Mouse (Mus musculus) olfactory bulb, adult 2 months (tissue): Measurements from ENCODE around the gene Fam189a2. TPM values are rescaled to one million over a fixed set of nuclear protein-coding genes. Genes with fewer than 3 reads are reported as not detected.

Experiments
- H3K27ac ChIP-seq: fragments of 200-500 bp; 2 replicates; pipeline ENCODE4 v1.5.1; 2012; ENCODE audit warnings: low read depth, low read length; ENCODE audit not compliant: insufficient read depth
- H3K4me1 ChIP-seq: fragments of 200-500 bp; 2 replicates; pipeline ENCODE4 v1.6.1; 2012; ENCODE audit warnings: low read length; ENCODE audit not compliant: control insufficient read depth, insufficient read depth
- H3K4me3 ChIP-seq: fragments of 200-500 bp; 2 replicates; pipeline ENCODE4 v1.5.1; 2012; ENCODE audit warnings: mild to moderate bottlenecking, low read depth, low read length, moderate library complexity; ENCODE audit not compliant: insufficient read depth
- CTCF ChIP-seq: fragments of 200-500 bp; IDR thresholded peaks from 2 replicates; pipeline ENCODE4 v1.5.1; 2012; ENCODE audit warnings: low read depth, mild to moderate bottlenecking, low read length, moderate library complexity; ENCODE audit not compliant: insufficient read depth
- POLR2A ChIP-seq: fragments of 200-500 bp; IDR thresholded peaks from 2 replicates; pipeline ENCODE4 v1.6.1; 2012; ENCODE audit warnings: mild to moderate bottlenecking, low read depth, low read length, moderate library complexity; ENCODE audit not compliant: insufficient read depth
- WGBS: fragments of 180-500 bp; shearing (Covaris S2); methylation state at CpG from one replicate; pipeline ENCODE4 v1.1.7; 2018; 5-methylcytosine and 5-hydroxymethylcytosine counted together
- polyA plus RNA-seq: library from polyadenylated mRNA; stranded (reverse); fragments of >200 nt; gene quantifications from 2 replicates; pipeline ENCODE4 v1.2.4, GENCODE M21; 2012; ENCODE audit warnings: low replicate concordance; ENCODE audit not compliant: missing spikeins, insufficient read depth, insufficient read length

Fam189a2 gene
- polyA plus RNA-seq, 1 experiment: not detected

DNA sequence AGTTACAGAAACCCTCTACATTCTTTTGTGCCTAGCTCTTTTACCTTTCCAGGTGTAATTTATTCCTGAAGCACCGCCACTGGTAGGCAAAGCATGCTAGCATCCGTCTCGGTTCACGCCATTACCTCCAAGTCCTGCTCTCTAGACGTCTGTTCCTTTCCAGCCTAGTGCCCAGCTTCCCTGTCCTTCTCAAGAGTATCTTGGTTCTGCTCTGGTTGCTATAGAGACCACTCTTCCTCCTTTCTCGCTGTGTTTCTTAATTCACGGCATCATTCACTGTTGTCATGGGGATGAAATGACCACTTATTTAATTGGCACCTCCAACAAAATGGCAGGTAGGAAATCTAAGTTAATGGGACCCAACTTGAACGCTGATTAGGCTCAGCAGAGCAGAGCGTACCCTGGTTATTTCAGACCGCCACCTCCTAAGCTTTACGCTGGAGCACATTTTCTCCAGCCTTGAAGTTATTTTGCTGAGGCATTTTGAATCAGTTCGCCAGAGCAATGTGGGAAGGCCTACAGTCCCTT is 89.3 kb downstream of the Fam189a2 start:
- no peak overlapping the region for H3K27ac ChIP-seq
- WGBS: 65% methylated on average over 12 of the region's 12 CpGs

DNA sequence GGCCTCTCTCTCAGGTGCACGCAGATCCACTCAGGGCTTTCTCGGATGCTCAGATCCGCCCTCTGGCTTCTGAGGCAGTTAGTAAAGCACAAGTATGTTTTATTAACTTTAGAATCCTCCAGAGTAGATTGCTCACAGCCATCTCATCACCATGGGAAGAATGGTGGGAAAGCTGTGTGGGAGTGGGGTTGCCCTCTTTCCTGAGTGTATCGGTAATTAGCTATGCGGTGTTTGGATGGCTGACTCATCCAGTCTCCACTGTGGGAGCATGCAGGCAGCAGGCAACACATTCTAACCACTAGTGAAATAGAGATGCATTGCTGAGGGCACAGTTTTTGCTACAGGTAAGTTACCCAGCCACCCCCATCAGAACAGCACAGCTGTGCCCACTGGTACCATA is 100.0 kb downstream of the Fam189a2 start:
- Histone ChIP-seq H3K27ac (no peak overlapping the region), H3K4me3 (no peak overlapping the region), H3K4me1 (peaks cover 11% of the 10 kb centered on the region)
- 29% methylated on average over 5 of the region's 5 CpGs for WGBS
- no peak for TF ChIP-seq POLR2A
- 0 out of 2 replicates have a peak, but pooled peaks have one; percentile 13 for TF ChIP-seq CTCF

More for the DNA sequence above, 89.3 kb downstream of the Fam189a2 start:
- no peak for TF ChIP-seq POLR2A
- no peak for TF ChIP-seq CTCF
- Histone ChIP-seq H3K4me3 (no peak overlapping the region), H3K4me1 (no peaks in the 10 kb centered on the region)

GRCm38 (mm10) chr19:23925541-23925940 is 105.3 kb downstream of the Fam189a2 start:
- TF ChIP-seq CTCF (no peak), POLR2A (no peak)
- no peak overlapping the region for H3K27ac ChIP-seq
- H3K4me3 ChIP-seq: no peak overlapping the region
- H3K4me1 ChIP-seq: peaks cover 15% of the 10 kb centered on the region
- WGBS: 82% methylated on average over 5 of the region's 5 CpGs

GRCm38 (mm10) chr19:23924791-23925190 is 106.0 kb downstream of the Fam189a2 start:
- H3K27ac ChIP-seq: no peak overlapping the region
- 90% methylated on average over 9 of the region's 9 CpGs for WGBS
- H3K4me1 ChIP-seq: peaks cover 17% of the 10 kb centered on the region; the same call in 1 of the 2 replicates
- no peak overlapping the region for H3K4me3 ChIP-seq
- TF ChIP-seq POLR2A: no peak
- no peak for TF ChIP-seq CTCF

- TF ChIP-seq CTCF: no peak
- TF ChIP-seq POLR2A: no peak
- WGBS: 39% methylated on average over 6 of the region's 6 CpGs
- Histone ChIP-seq H3K27ac (no peak overlapping the region), H3K4me3 (no peak overlapping the region), H3K4me1 (peaks cover 14% of the 10 kb centered on the region; the same call in 1 of the 2 replicates)
Measured at GRCm38 (mm10) chr19:23924057-23924456, 106.8 kb downstream of the Fam189a2 start.

Other genes with a start within 250 kb of the Fam189a2 start
- not detected in 2 replicates for gene Tjp2, start 194.0 kb upstream of the Fam189a2 start, polyA plus RNA-seq
- not detected in 2 replicates for gene Fxn, start 249.6 kb upstream of the Fam189a2 start, polyA plus RNA-seq